Mouse (Mus musculus) hindbrain, embryonic 14.5 days (tissue): ENCODE results near the gene Hdac11. TPM values are rescaled to one million over a fixed set of nuclear protein-coding genes. Genes with fewer than 3 reads are reported as not detected.

Source experiments
- ATAC-seq: fragments of 200-750 bp; cut with Nextera tagmentation; 2 replicates; pipeline ENCODE4 v1.8.0; 2017; ENCODE audit warnings: moderate number of reproducible peaks, mild to moderate bottlenecking, moderate TSS enrichment, moderate library complexity; ENCODE audit not compliant: low FRiP score
- DNase-seq: peaks from one replicate; pipeline ENCODE4 v3.0.0-alpha.2; 2015; ENCODE audit warnings: low spot score
- H3K27ac ChIP-seq: fragments of 300-500 bp; sonication (generic); 2 replicates; pipeline ENCODE4 v1.5.1; 2014; ENCODE audit warnings: mild to moderate bottlenecking, moderate library complexity
- H3K27me3 ChIP-seq: fragments of 300-500 bp; sonication (generic); 2 replicates; pipeline ENCODE4 v1.6.1; 2014; ENCODE audit warnings: mild to moderate bottlenecking, low read length, mixed read lengths; ENCODE audit not compliant: control insufficient read depth, insufficient read depth
- H3K36me3 ChIP-seq: fragments of 300-500 bp; sonication (generic); replicated peaks from 2 replicates; pipeline ENCODE4 v1.6.1; 2014; ENCODE audit not compliant: control insufficient read depth, insufficient read depth
- H3K4me1 ChIP-seq: fragments of 300-500 bp; sonication (generic); replicated peaks from 2 replicates; pipeline ENCODE4 v1.6.1; 2014; ENCODE audit warnings: antibody characterized with exemption, low read length, mixed read lengths; ENCODE audit not compliant: control insufficient read depth, insufficient read depth
- H3K4me2 ChIP-seq: fragments of 300-500 bp; sonication (generic); replicated peaks from 2 replicates; pipeline ENCODE4 v1.6.1; 2014; ENCODE audit warnings: mild to moderate bottlenecking, moderate library complexity
- H3K4me3 ChIP-seq: fragments of 300-500 bp; sonication (generic); replicated peaks from 2 replicates; pipeline ENCODE4 v1.5.1; 2014; ENCODE audit warnings: mild to moderate bottlenecking, low read length
- H3K9ac ChIP-seq: fragments of 300-500 bp; sonication (generic); 2 replicates; pipeline ENCODE4 v1.6.1; 2014
- H3K9me3 ChIP-seq: fragments of 300-500 bp; sonication (generic); 2 replicates; pipeline ENCODE4 v1.6.1; 2016; ENCODE audit warnings: low read length; ENCODE audit not compliant: control insufficient read depth
- WGBS: fragments of 180-500 bp; shearing (Covaris S2); extraction: QIAGEN DNeasy Blood & Tissue Kit; methylation state at CpG from one replicate; pipeline ENCODE4 v1.1.7; 2014; 5-methylcytosine and 5-hydroxymethylcytosine counted together
- polyA plus RNA-seq: library from polyadenylated mRNA; unstranded; fragments of >200 nt; fragmentation: Nextera tagmentation; extraction: Ambion mirVana; gene quantifications from 2 replicates; pipeline ENCODE4 v1.2.1, GENCODE M21; 2014

Gene Hdac11
- polyA plus RNA-seq, 1 experiment from 2014 or later = 42.7 TPM

- H3K36me3 ChIP-seq = peaks cover 58% of the 10 kb centered on the region
- H3K27me3 ChIP-seq = no peaks in the 10 kb centered on the region
- H3K4me1 ChIP-seq = no peaks in the 10 kb centered on the region
- H3K4me2 ChIP-seq = no peak overlapping the region
- no peak overlapping the region for H3K4me3 ChIP-seq
- H3K9ac ChIP-seq = no peak overlapping the region
- DNase-seq (peak; percentile 69), ATAC-seq (peak; percentile 52; the same call in 1 of the 2 replicates)
- 54% methylated on average over 7 of the region's 7 CpGs for WGBS
- no peaks in the 10 kb centered on the region for H3K9me3 ChIP-seq
- no peak overlapping the region for H3K27ac ChIP-seq
Observed at GRCm38 (mm10) chr6:91173221-91173880, 16.9 kb downstream of the Hdac11 start.

- Histone ChIP-seq H3K4me1 (no peaks in the 10 kb centered on the region), H3K27me3 (no peaks in the 10 kb centered on the region), H3K4me3 (no peak overlapping the region), H3K36me3 (peaks cover 49% of the 10 kb centered on the region), H3K27ac (no peak overlapping the region), H3K4me2 (no peak overlapping the region), H3K9me3 (no peaks in the 10 kb centered on the region), H3K9ac (no peak overlapping the region)
- DNase-seq (no peak), ATAC-seq (no peak)
- 71% methylated on average over 3 of the region's 3 CpGs for WGBS
Observed at GRCm38 (mm10) chr6:91174211-91174610, 17.7 kb downstream of the Hdac11 start.

GRCm38 (mm10) chr6:91180767-91181171 is 24.3 kb downstream of the Hdac11 start:
- H3K4me2 ChIP-seq = no peak overlapping the region
- H3K9ac ChIP-seq = no peak overlapping the region
- no peaks in the 10 kb centered on the region for H3K36me3 ChIP-seq
- H3K9me3 ChIP-seq = no peaks in the 10 kb centered on the region
- no peak for ATAC-seq
- no peaks in the 10 kb centered on the region; the same call in 1 of the 2 replicates for H3K4me1 ChIP-seq
- H3K27me3 ChIP-seq = no peaks in the 10 kb centered on the region
- no peak for DNase-seq
- no peak overlapping the region; the same call in 1 of the 2 replicates for H3K27ac ChIP-seq
- H3K4me3 ChIP-seq = no peak overlapping the region
- WGBS = 63% methylated on average over 9 of the region's 9 CpGs

GRCm38 (mm10) chr6:91181320-91181719 is 24.9 kb downstream of the Hdac11 start:
- Histone ChIP-seq H3K4me2 (no peak overlapping the region), H3K27me3 (no peaks in the 10 kb centered on the region), H3K4me1 (no peaks in the 10 kb centered on the region; the same call in 1 of the 2 replicates), H3K9me3 (no peaks in the 10 kb centered on the region), H3K27ac (no peak overlapping the region), H3K9ac (no peak overlapping the region), H3K36me3 (no peaks in the 10 kb centered on the region), H3K4me3 (no peak overlapping the region)
- WGBS = 77% methylated on average over 2 of the region's 2 CpGs
- DNase-seq (no peak), ATAC-seq (no peak)

GRCm38 (mm10) chr6:91182075-91182490 is 25.6 kb downstream of the Hdac11 start:
- no peak overlapping the region for H3K9ac ChIP-seq
- no peaks in the 10 kb centered on the region for H3K9me3 ChIP-seq
- no peak overlapping the region for H3K4me3 ChIP-seq
- 83% methylated on average over 4 of the region's 4 CpGs for WGBS
- H3K27me3 ChIP-seq = no peaks in the 10 kb centered on the region
- H3K4me1 ChIP-seq = no peaks in the 10 kb centered on the region; the same call in 1 of the 2 replicates
- no peak overlapping the region for H3K27ac ChIP-seq
- ATAC-seq = no peak
- no peaks in the 10 kb centered on the region for H3K36me3 ChIP-seq
- no peak for DNase-seq
- H3K4me2 ChIP-seq = no peak overlapping the region

GRCm38 (mm10) chr6:91183041-91183440 is 26.6 kb downstream of the Hdac11 start:
- H3K9ac ChIP-seq = no peak overlapping the region
- WGBS = 32% methylated on average over 1 of the region's 1 CpGs

GRCm38 (mm10) chr6:91183980-91184379 is 27.5 kb downstream of the Hdac11 start:
- no peak for ATAC-seq
- H3K27ac ChIP-seq = no peak overlapping the region
- no peaks in the 10 kb centered on the region for H3K9me3 ChIP-seq
- no peak overlapping the region for H3K4me2 ChIP-seq
- no peaks in the 10 kb centered on the region; the same call in 1 of the 2 replicates for H3K4me1 ChIP-seq
- DNase-seq = no peak
- no peaks in the 10 kb centered on the region for H3K27me3 ChIP-seq
- H3K36me3 ChIP-seq = no peaks in the 10 kb centered on the region
- WGBS = 75% methylated on average over 2 of the region's 2 CpGs
- no peak overlapping the region for H3K4me3 ChIP-seq
- H3K9ac ChIP-seq = no peak overlapping the region

More at GRCm38 (mm10) chr6:91183041-91183440, 26.6 kb downstream of the Hdac11 start:
- Histone ChIP-seq H3K4me1 (no peaks in the 10 kb centered on the region; the same call in 1 of the 2 replicates), H3K4me2 (no peak overlapping the region), H3K36me3 (no peaks in the 10 kb centered on the region), H3K27ac (no peak overlapping the region), H3K4me3 (no peak overlapping the region), H3K9me3 (no peaks in the 10 kb centered on the region), H3K27me3 (no peaks in the 10 kb centered on the region)
- DNase-seq (no peak), ATAC-seq (no peak)

- Histone ChIP-seq H3K27ac (no peak overlapping the region), H3K4me3 (no peak overlapping the region), H3K27me3 (no peaks in the 10 kb centered on the region), H3K4me2 (no peak overlapping the region), H3K36me3 (no peaks in the 10 kb centered on the region), H3K4me1 (no peaks in the 10 kb centered on the region; the same call in 1 of the 2 replicates), H3K9me3 (no peaks in the 10 kb centered on the region), H3K9ac (no peak overlapping the region)
- 64% methylated on average over 3 of the region's 3 CpGs for WGBS
- ATAC-seq = no peak
- DNase-seq = no peak
Observed at GRCm38 (mm10) chr6:91184776-91185175, 28.3 kb downstream of the Hdac11 start.

GRCm38 (mm10) chr6:91185502-91185901 is 29.0 kb downstream of the Hdac11 start:
- no peak for ATAC-seq
- H3K9me3 ChIP-seq = no peaks in the 10 kb centered on the region
- 86% methylated on average over 5 of the region's 5 CpGs for WGBS

More at GRCm38 (mm10) chr6:91185502-91185901, 29.0 kb downstream of the Hdac11 start:
- Histone ChIP-seq H3K27ac (no peak overlapping the region), H3K4me3 (no peak overlapping the region), H3K4me1 (no peaks in the 10 kb centered on the region; the same call in 1 of the 2 replicates), H3K4me2 (no peak overlapping the region), H3K36me3 (no peaks in the 10 kb centered on the region), H3K27me3 (no peaks in the 10 kb centered on the region), H3K9ac (no peak overlapping the region)
- no peak for DNase-seq
